In genomic region chr9:23116311-23116710, GRCm38 (mm10) we compare ENCODE assay signal across 25 mouse cellular contexts.
DNase-seq lines count a peak whose midpoint lies in the region; ATAC-seq and TF ChIP-seq lines count a peak whose summit lies in the region.
"Had no signal": no experiment of that assay in that cellular context is flagged by ENCODE, and none has a peak within 500 bp of the region (broad histone marks: within the 10 kb centered on the region; RNA-seq: fewer than 3 reads in every experiment).

No protein-coding gene starts in this region.

- no peaks in the 10 kb centered on the region for H3K36me3 ChIP-seq in heart, embryonic 11.5 days (ENCODE audit: control insufficient read depth, insufficient read depth, low read length)
- no peaks in the 10 kb centered on the region for H3K36me3 ChIP-seq in limb, embryonic 11.5 days (ENCODE audit: control insufficient read depth, insufficient read depth, low read length)
- no peaks in the 10 kb centered on the region for H3K36me3 ChIP-seq in limb, embryonic 10.5 days
- no peaks in the 10 kb centered on the region for H3K36me3 ChIP-seq in midbrain, postnatal 0 days (ENCODE audit: insufficient read depth, low read length)
- H3K36me3 ChIP-seq: embryonic facial prominence, embryonic 12.5 days; embryonic facial prominence, embryonic 15.5 days; forebrain, embryonic 12.5 days; forebrain, embryonic 15.5 days; G1E had no signal

- H3K9ac ChIP-seq in heart, embryonic 11.5 days (ENCODE audit: low read depth, low read length) = no peak overlapping the region
- no peak overlapping the region for H3K9ac ChIP-seq in limb, embryonic 11.5 days (ENCODE audit: low read length)
- no peak overlapping the region for H3K9ac ChIP-seq in midbrain, postnatal 0 days (replicated peaks; ENCODE audit: low read length, poor library complexity, severe bottlenecking)
- H3K9ac ChIP-seq: embryonic facial prominence, embryonic 12.5 days; embryonic facial prominence, embryonic 15.5 days; forebrain, embryonic 12.5 days; forebrain, embryonic 15.5 days; hindbrain, embryonic 14.5 days had no signal

- no peak overlapping the region for H3K4me3 ChIP-seq in heart, embryonic 11.5 days (ENCODE audit: low read depth, low read length)
- H3K4me3 ChIP-seq in limb, embryonic 11.5 days (ENCODE audit: low read depth, low read length) = no peak overlapping the region
- H3K4me3 ChIP-seq in limb, embryonic 10.5 days = no peak overlapping the region
- no peak overlapping the region for H3K4me3 ChIP-seq in midbrain, postnatal 0 days (ENCODE audit: low read depth, low read length)
- H3K4me3 ChIP-seq: embryonic facial prominence, embryonic 12.5 days; embryonic facial prominence, embryonic 15.5 days; forebrain, embryonic 12.5 days; forebrain, embryonic 15.5 days; heart, adult 2 months had no signal

- TF ChIP-seq CTCF in midbrain, postnatal 0 days (IDR thresholded peaks at IDR 0.05) = no peak

- DNase-seq in heart, postnatal 25 days (ENCODE audit: low spot score) = no peak
- DNase-seq in limb, embryonic 11.5 days (ENCODE audit: low spot score) = peak; percentile 16
- DNase-seq in limb, embryonic 10.5 days (ENCODE audit: low spot score) = no peak
- no peak for DNase-seq in midbrain, postnatal 0 days (ENCODE audit: low spot score)
- DNase-seq: adrenal gland, adult 8-10 months; adrenal gland, postnatal 25 days; cerebellum, adult 18-20 months; cerebellum, adult 9-10 months; cerebellum, postnatal 14 days; gastrocnemius, postnatal 25 days; heart, adult 2 months; heart, postnatal 36 days; kidney, adult 11 months had no signal

- no peaks in the 10 kb centered on the region for H3K9me3 ChIP-seq in heart, embryonic 11.5 days (replicated peaks; ENCODE audit: control insufficient read depth, low read length)
- no peaks in the 10 kb centered on the region for H3K9me3 ChIP-seq in limb, embryonic 11.5 days (ENCODE audit: control insufficient read depth, low read length)
- H3K9me3 ChIP-seq in limb, embryonic 10.5 days (replicated peaks) = no peaks in the 10 kb centered on the region
- no peaks in the 10 kb centered on the region for H3K9me3 ChIP-seq in midbrain, postnatal 0 days (ENCODE audit: low read length)
- H3K9me3 ChIP-seq: embryonic facial prominence, embryonic 12.5 days; embryonic facial prominence, embryonic 15.5 days; forebrain, embryonic 12.5 days; forebrain, embryonic 15.5 days; G1E had no signal

- WGBS in heart, embryonic 11.5 days (ENCODE audit: insufficient replicate concordance) = 13% methylated on average over 1 of the region's 1 CpGs
- 77% methylated on average over 1 of the region's 1 CpGs for WGBS in limb, embryonic 11.5 days
- WGBS in limb, embryonic 10.5 days = 58% methylated on average over 1 of the region's 1 CpGs
- WGBS in midbrain, postnatal 0 days = 69% methylated on average over 1 of the region's 1 CpGs

- H3K4me2 ChIP-seq in heart, embryonic 11.5 days = no peak overlapping the region
- H3K4me2 ChIP-seq in limb, embryonic 11.5 days (ENCODE audit: low read depth, severe bottlenecking) = no peak overlapping the region
- H3K4me2 ChIP-seq in midbrain, postnatal 0 days (ENCODE audit: low read depth, low read length, poor library complexity, severe bottlenecking) = no peak overlapping the region
- H3K4me2 ChIP-seq: embryonic facial prominence, embryonic 12.5 days; embryonic facial prominence, embryonic 15.5 days; forebrain, embryonic 12.5 days; forebrain, embryonic 15.5 days; hindbrain, embryonic 14.5 days had no signal

- peaks cover 9% of the 10 kb centered on the region for H3K4me1 ChIP-seq in heart, embryonic 11.5 days (ENCODE audit: control insufficient read depth, insufficient read depth, low read length)
- no peaks in the 10 kb centered on the region for H3K4me1 ChIP-seq in limb, embryonic 11.5 days (ENCODE audit: control insufficient read depth, insufficient read depth, low read length)
- H3K4me1 ChIP-seq in limb, embryonic 10.5 days = no peaks in the 10 kb centered on the region
- H3K4me1 ChIP-seq in midbrain, postnatal 0 days (ENCODE audit: insufficient read depth, low read length) = no peaks in the 10 kb centered on the region
- H3K4me1 ChIP-seq: embryonic facial prominence, embryonic 12.5 days; embryonic facial prominence, embryonic 15.5 days; forebrain, embryonic 12.5 days; forebrain, embryonic 15.5 days had no signal

- no peak for ATAC-seq in heart, embryonic 11.5 days (replicated peaks; ENCODE audit: insufficient number of reproducible peaks, low FRiP score, low TSS enrichment)
- ATAC-seq in limb, embryonic 11.5 days (ENCODE audit: insufficient number of reproducible peaks, low FRiP score, low TSS enrichment, low read depth) = no peak
- ATAC-seq in common myeloid progenitor, adult 5-6 weeks (replicated peaks; ENCODE audit: low read depth, poor library complexity, severe bottlenecking) = peak; percentile 78
- ATAC-seq in megakaryocyte-erythroid progenitor cell, adult 5-6 weeks (replicated peaks; ENCODE audit: low FRiP score, low TSS enrichment, poor library complexity, severe bottlenecking) = peak; percentile 59; the same call in 1 of the 2 replicates
- ATAC-seq in midbrain, postnatal 0 days (ENCODE audit: low FRiP score) = no peak
- ATAC-seq: forebrain, embryonic 15.5 days; hindbrain, postnatal 0 days; inflammation-experienced regulatory T-cells, adult 6 months had no signal

- no peaks in the 10 kb centered on the region for H3K27me3 ChIP-seq in heart, embryonic 11.5 days (ENCODE audit: control insufficient read depth, insufficient read depth, low read length)
- H3K27me3 ChIP-seq in limb, embryonic 11.5 days (ENCODE audit: control insufficient read depth, insufficient read depth, low read length) = no peaks in the 10 kb centered on the region
- no peaks in the 10 kb centered on the region for H3K27me3 ChIP-seq in limb, embryonic 10.5 days (ENCODE audit: low read depth, poor library complexity, severe bottlenecking)
- no peaks in the 10 kb centered on the region for H3K27me3 ChIP-seq in midbrain, postnatal 0 days (ENCODE audit: insufficient read depth, low read length)
- H3K27me3 ChIP-seq: CH12.LX; embryonic facial prominence, embryonic 12.5 days; embryonic facial prominence, embryonic 15.5 days; forebrain, embryonic 12.5 days; forebrain, embryonic 15.5 days had no signal

- peak overlapping the region; percentile 59; the same call in 1 of the 2 replicates for H3K27ac ChIP-seq in heart, embryonic 11.5 days (ENCODE audit: low read depth, low read length)
- no peak overlapping the region for H3K27ac ChIP-seq in limb, embryonic 11.5 days (replicated peaks; ENCODE audit: low read depth, low read length)
- H3K27ac ChIP-seq in limb, embryonic 10.5 days = no peak overlapping the region
- no peak overlapping the region for H3K27ac ChIP-seq in midbrain, postnatal 0 days (ENCODE audit: low read depth, low read length)
- H3K27ac ChIP-seq: embryonic facial prominence, embryonic 12.5 days; embryonic facial prominence, embryonic 15.5 days; forebrain, embryonic 12.5 days; forebrain, embryonic 15.5 days; heart, adult 2 months; hindbrain, embryonic 14.5 days; hindbrain, postnatal 0 days had no signal

- intact Hi-C loops in heart, postnatal 25 days (cut with DNase I) = no loop called here

Comparison
In these comparisons a context has a peak if more than half of its experiments do, and no peak if none do; other contexts are left out.
1. ATAC-seq: peak in common myeloid progenitor, adult 5-6 weeks (single experiment) and megakaryocyte-erythroid progenitor cell, adult 5-6 weeks (single experiment); none in heart, embryonic 11.5 days (single experiment), limb, embryonic 11.5 days (single experiment) and midbrain, postnatal 0 days (single experiment).